Mouse (Mus musculus): Measurements from ENCODE around the gene Cd320. TPM values are rescaled to one million over a fixed set of nuclear protein-coding genes. Genes with fewer than 3 reads are reported as not detected.

The Cd320 gene
- polyA plus RNA-seq (2014; fragmentation: Nextera tagmentation; extraction: Ambion mirVana), result 55.1 and 59.8 TPM in 2 replicates

- Histone ChIP-seq H3K9ac (replicated peaks; ENCODE audit: low read length) (peak within 1 kb of the TSS; percentile 72), H3K27ac (replicated peaks; ENCODE audit: low read depth, low read length) (peak within 1 kb of the TSS; percentile 78), H3K9me3 (ENCODE audit: control insufficient read depth, low read length) (no peaks in the 10 kb centered on the region), H3K4me2 (ENCODE audit: low read length) (peak within 1 kb of the TSS; percentile 95), H3K4me1 (ENCODE audit: control insufficient read depth, insufficient read depth, low read length) (peaks cover 15% of the 10 kb centered on the region), H3K27me3 (ENCODE audit: control insufficient read depth, insufficient read depth, low read length) (no peaks in the 10 kb centered on the region), H3K4me3 (replicated peaks; ENCODE audit: low read depth, low read length) (peak within 1 kb of the TSS; percentile 90), H3K36me3 (ENCODE audit: control insufficient read depth, insufficient read depth, low read length) (peaks cover 29% of the 10 kb centered on the region)
- DNase-seq, result peak; percentile 96
- WGBS, result under 1% methylated on average over 45 of the region's 45 CpGs
- peak; percentile 93 for ATAC-seq (ENCODE audit: low FRiP score, low TSS enrichment)
Observed at GRCm38 (mm10) chr17:33842966-33843795, at the start of gene Cd320. Gene Cd320 (plus strand): TSS chr17:33843091.

- H3K27ac ChIP-seq (replicated peaks; ENCODE audit: low read depth, low read length), result no peak overlapping the region
- H3K9ac ChIP-seq (replicated peaks; ENCODE audit: low read length), result no peak overlapping the region
- ATAC-seq (ENCODE audit: low FRiP score, low TSS enrichment) (no peak), DNase-seq (peak; percentile 20)
- no peak overlapping the region for H3K4me2 ChIP-seq (ENCODE audit: low read length)
- no peaks in the 10 kb centered on the region for H3K4me1 ChIP-seq (ENCODE audit: control insufficient read depth, insufficient read depth, low read length)
- no peak overlapping the region for H3K4me3 ChIP-seq (replicated peaks; ENCODE audit: low read depth, low read length)
- 55% methylated on average over 3 of the region's 3 CpGs for WGBS
- H3K27me3 ChIP-seq (ENCODE audit: control insufficient read depth, insufficient read depth, low read length), result no peaks in the 10 kb centered on the region
- H3K36me3 ChIP-seq (ENCODE audit: control insufficient read depth, insufficient read depth, low read length), result no peaks in the 10 kb centered on the region
- no peaks in the 10 kb centered on the region for H3K9me3 ChIP-seq (ENCODE audit: control insufficient read depth, low read length)
Observed at GRCm38 (mm10) chr17:33798306-33798705, 44.6 kb upstream of the Cd320 start.

- DNase-seq (no peak), ATAC-seq (ENCODE audit: low FRiP score, low TSS enrichment) (no peak)
- Histone ChIP-seq H3K4me1 (ENCODE audit: control insufficient read depth, insufficient read depth, low read length) (no peaks in the 10 kb centered on the region), H3K27ac (replicated peaks; ENCODE audit: low read depth, low read length) (no peak overlapping the region), H3K9ac (replicated peaks; ENCODE audit: low read length) (no peak overlapping the region), H3K4me2 (ENCODE audit: low read length) (no peak overlapping the region), H3K4me3 (replicated peaks; ENCODE audit: low read depth, low read length) (no peak overlapping the region), H3K36me3 (ENCODE audit: control insufficient read depth, insufficient read depth, low read length) (no peaks in the 10 kb centered on the region), H3K27me3 (ENCODE audit: control insufficient read depth, insufficient read depth, low read length) (no peaks in the 10 kb centered on the region), H3K9me3 (ENCODE audit: control insufficient read depth, low read length) (no peaks in the 10 kb centered on the region)
- WGBS, result 73% methylated on average over 1 of the region's 1 CpGs
Observed at GRCm38 (mm10) chr17:33799277-33799676, 43.6 kb upstream of the Cd320 start.

DNA sequence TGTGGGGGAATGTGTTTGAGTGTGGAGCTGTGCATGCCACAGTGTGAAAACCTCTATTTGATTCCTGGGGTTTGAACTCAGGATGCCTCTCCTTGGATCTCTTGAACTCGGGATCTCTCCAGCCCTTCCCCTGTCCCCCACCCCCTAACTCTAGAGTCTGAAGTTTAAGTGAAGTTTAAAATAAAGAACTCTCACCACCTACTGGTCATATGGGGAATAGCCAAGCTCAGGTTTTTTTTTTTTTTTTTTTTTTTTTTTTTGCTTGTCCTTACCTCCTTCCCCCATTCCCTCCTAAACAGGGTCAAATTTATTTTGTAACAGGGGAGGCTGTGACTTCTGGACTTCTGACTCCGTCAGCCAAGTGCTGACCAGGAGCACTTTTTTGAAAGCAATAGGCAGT lies 40.7 kb upstream of the Cd320 start:
- peak; percentile 63 for DNase-seq

DNA sequence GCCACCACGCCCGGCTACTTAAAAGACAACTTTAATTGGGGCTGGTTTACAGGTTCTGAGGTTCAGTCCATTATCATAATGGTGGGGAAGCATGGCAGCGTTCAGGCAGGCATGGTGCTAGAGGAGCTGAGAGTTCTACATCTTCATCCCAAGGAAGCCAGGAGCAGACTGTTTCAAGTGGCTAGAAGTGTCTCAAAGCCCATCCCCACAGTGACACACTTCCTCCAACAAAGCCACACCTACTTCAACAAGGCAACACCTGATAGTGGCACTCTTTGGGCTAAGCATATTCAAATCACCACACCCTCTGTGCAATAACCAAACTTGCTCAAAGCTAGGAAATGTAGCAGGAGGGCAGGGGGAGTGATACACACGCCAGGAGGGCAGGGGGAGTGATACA lies 38.7 kb upstream of the Cd320 start:
- Histone ChIP-seq H3K36me3 (ENCODE audit: control insufficient read depth, insufficient read depth, low read length) (no peaks in the 10 kb centered on the region), H3K4me2 (ENCODE audit: low read length) (no peak overlapping the region), H3K9me3 (ENCODE audit: control insufficient read depth, low read length) (no peaks in the 10 kb centered on the region), H3K4me3 (replicated peaks; ENCODE audit: low read depth, low read length) (no peak overlapping the region), H3K27ac (replicated peaks; ENCODE audit: low read depth, low read length) (no peak overlapping the region), H3K9ac (replicated peaks; ENCODE audit: low read length) (no peak overlapping the region), H3K4me1 (ENCODE audit: control insufficient read depth, insufficient read depth, low read length) (no peaks in the 10 kb centered on the region), H3K27me3 (ENCODE audit: control insufficient read depth, insufficient read depth, low read length) (no peaks in the 10 kb centered on the region)
- ATAC-seq (ENCODE audit: low FRiP score, low TSS enrichment) (no peak), DNase-seq (no peak)
- 59% methylated on average over 4 of the region's 4 CpGs for WGBS

More for the DNA sequence above, 40.7 kb upstream of the Cd320 start:
- no peak overlapping the region for H3K27ac ChIP-seq (replicated peaks; ENCODE audit: low read depth, low read length)
- H3K27me3 ChIP-seq (ENCODE audit: control insufficient read depth, insufficient read depth, low read length), result no peaks in the 10 kb centered on the region
- no peaks in the 10 kb centered on the region for H3K9me3 ChIP-seq (ENCODE audit: control insufficient read depth, low read length)
- H3K4me2 ChIP-seq (ENCODE audit: low read length), result no peak overlapping the region
- H3K9ac ChIP-seq (replicated peaks; ENCODE audit: low read length), result no peak overlapping the region
- no peak for ATAC-seq (ENCODE audit: low FRiP score, low TSS enrichment)
- no peaks in the 10 kb centered on the region for H3K4me1 ChIP-seq (ENCODE audit: control insufficient read depth, insufficient read depth, low read length)
- WGBS, result 4% methylated on average over 2 of the region's 2 CpGs
- no peak overlapping the region for H3K4me3 ChIP-seq (replicated peaks; ENCODE audit: low read depth, low read length)
- H3K36me3 ChIP-seq (ENCODE audit: control insufficient read depth, insufficient read depth, low read length), result no peaks in the 10 kb centered on the region

DNA sequence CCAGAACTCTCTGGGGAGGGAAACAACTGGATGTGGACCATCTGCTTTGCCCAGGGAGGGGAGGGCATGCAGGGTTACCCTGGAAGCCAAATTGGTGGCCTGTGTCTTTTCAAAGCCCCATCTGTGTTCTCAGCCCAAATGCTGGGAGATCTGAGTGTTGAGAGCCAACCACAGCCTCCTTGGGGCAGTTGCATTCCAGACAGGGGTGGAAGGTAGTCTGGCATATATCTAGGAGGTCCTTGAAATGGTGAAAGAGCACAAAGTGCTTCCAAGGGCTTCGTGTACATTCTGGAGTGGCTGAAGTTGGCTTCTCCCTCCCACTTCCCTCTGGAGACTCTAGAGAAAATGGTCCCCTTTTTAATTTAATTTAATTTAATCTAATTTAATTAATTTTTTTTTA lies 38.1 kb upstream of the Cd320 start:
- Histone ChIP-seq H3K4me3 (replicated peaks; ENCODE audit: low read depth, low read length) (no peak overlapping the region), H3K27me3 (ENCODE audit: control insufficient read depth, insufficient read depth, low read length) (no peaks in the 10 kb centered on the region), H3K4me1 (ENCODE audit: control insufficient read depth, insufficient read depth, low read length) (no peaks in the 10 kb centered on the region), H3K27ac (replicated peaks; ENCODE audit: low read depth, low read length) (no peak overlapping the region), H3K4me2 (ENCODE audit: low read length) (no peak overlapping the region), H3K9ac (replicated peaks; ENCODE audit: low read length) (no peak overlapping the region), H3K36me3 (ENCODE audit: control insufficient read depth, insufficient read depth, low read length) (no peaks in the 10 kb centered on the region), H3K9me3 (ENCODE audit: control insufficient read depth, low read length) (no peaks in the 10 kb centered on the region)
- DNase-seq (no peak), ATAC-seq (ENCODE audit: low FRiP score, low TSS enrichment) (no peak)
- WGBS, result 56% methylated on average over 1 of the region's 1 CpGs

GRCm38 (mm10) chr17:33807181-33807888 lies 35.6 kb upstream of the Cd320 start:
- Histone ChIP-seq H3K4me1 (ENCODE audit: control insufficient read depth, insufficient read depth, low read length) (no peaks in the 10 kb centered on the region), H3K36me3 (ENCODE audit: control insufficient read depth, insufficient read depth, low read length) (no peaks in the 10 kb centered on the region), H3K4me3 (replicated peaks; ENCODE audit: low read depth, low read length) (no peak overlapping the region), H3K4me2 (ENCODE audit: low read length) (no peak overlapping the region), H3K27me3 (ENCODE audit: control insufficient read depth, insufficient read depth, low read length) (no peaks in the 10 kb centered on the region), H3K27ac (replicated peaks; ENCODE audit: low read depth, low read length) (no peak overlapping the region), H3K9ac (replicated peaks; ENCODE audit: low read length) (no peak overlapping the region), H3K9me3 (ENCODE audit: control insufficient read depth, low read length) (no peaks in the 10 kb centered on the region)
- DNase-seq (no peak), ATAC-seq (ENCODE audit: low FRiP score, low TSS enrichment) (no peak)
- 71% methylated on average over 8 of the region's 9 CpGs for WGBS

GRCm38 (mm10) chr17:33808192-33808591 lies 34.7 kb upstream of the Cd320 start:
- H3K9ac ChIP-seq (replicated peaks; ENCODE audit: low read length), result no peak overlapping the region
- WGBS, result 39% methylated on average over 10 of the region's 10 CpGs
- ATAC-seq (ENCODE audit: low FRiP score, low TSS enrichment), result no peak

More at GRCm38 (mm10) chr17:33808192-33808591, 34.7 kb upstream of the Cd320 start:
- Histone ChIP-seq H3K27me3 (ENCODE audit: control insufficient read depth, insufficient read depth, low read length) (no peaks in the 10 kb centered on the region), H3K4me2 (ENCODE audit: low read length) (no peak overlapping the region), H3K9me3 (ENCODE audit: control insufficient read depth, low read length) (no peaks in the 10 kb centered on the region), H3K4me3 (replicated peaks; ENCODE audit: low read depth, low read length) (no peak overlapping the region), H3K27ac (replicated peaks; ENCODE audit: low read depth, low read length) (no peak overlapping the region), H3K36me3 (ENCODE audit: control insufficient read depth, insufficient read depth, low read length) (no peaks in the 10 kb centered on the region), H3K4me1 (ENCODE audit: control insufficient read depth, insufficient read depth, low read length) (no peaks in the 10 kb centered on the region)
- DNase-seq, result no peak
